Mouse (Mus musculus) urinary bladder, adult 2 months (tissue): ENCODE results near the gene Olfr239. TPM values are rescaled to one million over a fixed set of nuclear protein-coding genes. Genes with fewer than 3 reads are reported as not detected.
"Not testable (repeated sequence)": the region's sequence is repeated elsewhere in the genome, so short reads cannot be mapped to it uniquely, and the experiment has no call there.

Experiments used
- DNase-seq: peaks from one replicate; pipeline ENCODE4 v3.0.0; 2022; ENCODE audit warnings: low spot score
- polyA plus RNA-seq: library from polyadenylated mRNA; depleted of rRNA; stranded (reverse); fragments of >200 nt; gene quantifications from 2 replicates; pipeline ENCODE4 v1.2.3, GENCODE M21; 2012; rRNA removed

The Olfr239 gene
- polyA plus RNA-seq = not detected in 2 replicates

GRCm38 (mm10) chr17:33191002-33191401, at the start of gene Olfr239:
Olfr239 (plus strand) TSS chr17:33191302.
- DNase-seq = not testable (repeated sequence)

DNA sequence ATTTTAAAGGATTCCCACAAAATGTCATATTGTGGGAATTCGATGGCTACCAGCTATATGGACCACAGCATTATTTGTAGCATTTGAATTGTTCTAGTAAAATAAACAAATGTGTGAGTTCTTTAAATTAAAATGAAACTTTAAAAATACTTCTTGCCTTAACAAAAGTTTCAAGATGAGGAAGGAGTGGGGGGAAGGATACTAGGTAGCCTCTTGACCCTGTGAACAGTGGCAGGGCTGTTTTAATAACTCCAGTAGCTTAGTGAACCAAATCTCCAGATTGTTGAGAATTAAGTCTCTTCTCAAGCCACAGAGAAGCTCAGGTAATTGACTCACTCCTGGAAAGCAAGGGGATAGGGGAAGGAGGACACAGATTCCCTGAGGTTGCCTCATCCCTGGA, 23.0 kb upstream of the Olfr239 start, which contains the start of gene Olfr55:
Olfr55 (plus strand) TSS at position 301 of the 400 bp plus-strand sequence.
- DNase-seq = not testable (repeated sequence)

DNA sequence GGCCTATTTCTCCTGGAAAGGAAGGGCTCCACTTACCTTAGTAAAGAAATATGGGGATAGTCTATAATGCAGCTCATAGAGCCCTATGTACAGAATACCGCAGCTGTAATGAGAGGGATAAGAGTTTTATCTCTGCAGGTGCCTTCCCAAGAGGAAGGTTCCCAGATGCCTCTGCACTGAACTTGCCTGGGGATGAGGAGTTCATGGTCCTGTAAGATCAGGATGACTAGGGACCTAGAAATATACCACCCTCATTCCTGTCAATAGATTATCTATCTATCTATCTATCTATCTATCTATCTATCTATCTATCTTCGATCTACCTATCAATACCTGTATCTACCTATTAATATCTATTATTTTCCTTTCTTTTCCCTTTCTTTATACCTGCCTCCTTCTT, 30.5 kb downstream of the Olfr239 start, which contains the start of gene Olfr1564:
Olfr1564 (minus strand) TSS at position 101 of the 400 bp plus-strand sequence.
- DNase-seq = no peak

DNA sequence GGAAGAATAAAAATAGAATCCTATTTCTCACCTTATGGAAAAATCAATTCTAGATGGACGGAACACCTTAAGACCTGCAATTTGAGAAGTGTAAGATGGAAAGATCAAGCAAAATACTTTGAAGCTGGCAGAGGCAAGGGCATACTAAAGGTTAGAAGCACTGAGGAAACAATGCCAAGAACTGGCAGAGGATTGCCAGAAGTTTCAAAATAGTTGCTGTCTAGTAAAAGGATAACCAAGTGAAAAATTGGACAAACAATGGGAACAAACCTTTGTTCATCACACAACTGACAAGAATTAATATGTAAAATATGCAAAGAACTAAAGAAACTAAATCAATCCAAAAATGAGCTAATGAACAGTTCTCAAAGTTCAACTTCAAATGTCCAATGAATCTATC, 45.5 kb downstream of the Olfr239 start:
- not testable (repeated sequence) for DNase-seq

Other genes with a start within 250 kb of the Olfr239 start
- gene Cyp4f13, start 243.9 kb upstream of the Olfr239 start, polyA plus RNA-seq = 66.3 and 73.1 TPM in 2 replicates
- 5.3 and 6.5 TPM in 2 replicates for gene Zfp472, start 225.5 kb upstream of the Olfr239 start, polyA plus RNA-seq
- gene Zfp952, start 198.2 kb upstream of the Olfr239 start, polyA plus RNA-seq = 8.0 and 8.6 TPM in 2 replicates
- 4.9 and 5.1 TPM in 2 replicates for gene Zfp763, start 157.9 kb upstream of the Olfr239 start, polyA plus RNA-seq
- gene 4921501E09Rik, start 123.2 kb upstream of the Olfr239 start, polyA plus RNA-seq = not detected in 2 replicates
- 4.7 and 5.5 TPM in 2 replicates for gene Zfp563, start 102.0 kb upstream of the Olfr239 start, polyA plus RNA-seq
- gene Morc2b, start 51.6 kb upstream of the Olfr239 start, polyA plus RNA-seq = 0.04 and 0.07 TPM in 2 replicates
- gene Olfr55, start 22.9 kb upstream of the Olfr239 start, polyA plus RNA-seq = not detected in 2 replicates
- 0.09 and 0.22 TPM in 2 replicates for gene Olfr1564, start 30.4 kb downstream of the Olfr239 start, polyA plus RNA-seq
- 6.7 and 7.1 TPM in 2 replicates for gene Zfp955a, start 63.8 kb downstream of the Olfr239 start, polyA plus RNA-seq
- gene Olfr63, start 73.4 kb downstream of the Olfr239 start, polyA plus RNA-seq = not detected in 2 replicates
- gene Zfp955b, start 98.2 kb downstream of the Olfr239 start, polyA plus RNA-seq = 5.5 and 6.4 TPM in 2 replicates
- gene Zfp81, start 167.6 kb downstream of the Olfr239 start, polyA plus RNA-seq = 5.2 and 5.4 TPM in 2 replicates
- 8.5 and 9.5 TPM in 2 replicates for gene Zfp101, start 203.3 kb downstream of the Olfr239 start, polyA plus RNA-seq
- gene Actl9, start 241.6 kb downstream of the Olfr239 start, polyA plus RNA-seq = 0.25 TPM in 2 replicates